Mouse (Mus musculus): ENCODE measurements around the gene Ttc39d.

DNA sequence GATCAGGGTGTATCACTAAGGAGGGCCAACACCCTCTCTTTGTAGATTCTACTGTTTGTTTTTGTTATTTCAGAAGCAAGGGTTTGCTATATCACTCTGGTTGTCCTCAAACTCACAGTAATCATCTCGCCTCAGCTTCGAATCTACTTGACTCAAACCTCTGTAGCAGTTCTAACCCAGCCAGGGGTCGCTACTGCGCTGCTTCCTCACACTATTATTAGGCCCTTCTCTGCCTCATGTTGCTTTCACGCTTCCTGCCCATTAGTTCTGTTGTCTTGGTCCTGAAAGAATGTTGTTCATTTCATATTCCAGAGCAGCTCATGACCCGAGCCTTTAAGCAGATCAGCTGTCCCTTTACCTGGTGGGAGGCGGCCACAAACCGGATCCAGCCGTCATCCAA, 34.3 kb downstream of the Ttc39d start:
- TF ChIP-seq POLR2A (IDR thresholded peaks at IDR 0.05; ENCODE audit: control insufficient read depth, low read depth, low read length): no peak
- no peak for TF ChIP-seq CTCF (IDR thresholded peaks at IDR 0.05; ENCODE audit: control insufficient read depth, insufficient read depth, insufficient replicate concordance, low read depth, low read length)

Data from testis, adult 2 months (tissue).